Mouse (Mus musculus) liver, adult 2 months (tissue): ENCODE results near the gene Pou4f1. TPM values are rescaled to one million over a fixed set of nuclear protein-coding genes. Genes with fewer than 3 reads are reported as not detected.

Experiments
- DNase-seq: peaks from one replicate; pipeline ENCODE4 v3.0.0-alpha.2; 2011; ENCODE audit warnings: low read depth, low spot score; ENCODE audit errors: extremely low read depth
- H3K27ac ChIP-seq: fragments of 200-500 bp; replicated peaks from 2 replicates; pipeline ENCODE4 v1.5.1; 2012; ENCODE audit warnings: low read depth, mild to moderate bottlenecking, control low read depth, inconsistent platforms, low read length; ENCODE audit not compliant: insufficient read depth
- H3K27me3 ChIP-seq: fragments of 200-500 bp; 2 replicates; pipeline ENCODE4 v1.6.1; 2012; ENCODE audit warnings: mild to moderate bottlenecking, moderate library complexity, low read length, inconsistent platforms; ENCODE audit not compliant: control insufficient read depth, insufficient read depth
- H3K36me3 ChIP-seq: fragments of 200-500 bp; 2 replicates; pipeline ENCODE4 v1.6.1; 2012; ENCODE audit warnings: low read length, inconsistent platforms; ENCODE audit not compliant: control insufficient read depth, insufficient read depth
- H3K4me1 ChIP-seq: fragments of 200-500 bp; 2 replicates; pipeline ENCODE4 v1.6.1; 2011; ENCODE audit warnings: low read length; ENCODE audit not compliant: control insufficient read depth, insufficient read depth
- H3K4me3 ChIP-seq: fragments of 200-500 bp; 2 replicates; pipeline ENCODE4 v1.5.1; 2011; ENCODE audit warnings: low read depth, mild to moderate bottlenecking, control low read depth, low read length, moderate library complexity; ENCODE audit not compliant: insufficient read depth
- H3K79me2 ChIP-seq: fragments of 200-500 bp; 2 replicates; pipeline ENCODE4 v1.6.1; 2012; ENCODE audit warnings: inconsistent platforms, mild to moderate bottlenecking, low read length, moderate library complexity; ENCODE audit not compliant: control insufficient read depth, insufficient read depth
- H3K9ac ChIP-seq: fragments of 200-500 bp; 2 replicates; pipeline ENCODE4 v1.6.1; 2012; ENCODE audit warnings: low read depth, mild to moderate bottlenecking, control low read depth, inconsistent platforms, low read length
- CTCF ChIP-seq: fragments of 200-500 bp; IDR thresholded peaks from 2 replicates; pipeline ENCODE4 v1.5.1; 2011; ENCODE audit warnings: low read depth, low read length, control low read depth
- POLR2A ChIP-seq: fragments of 200-500 bp; IDR thresholded peaks from 2 replicates; pipeline ENCODE4 v1.6.1; 2011; ENCODE audit warnings: low read length, control low read depth; ENCODE audit not compliant: insufficient read depth; ENCODE audit errors: extremely low read depth
- WGBS: fragments of 180-500 bp; shearing (Covaris S2); methylation state at CpG from one replicate; pipeline ENCODE4 v1.1.7; 2018; 5-methylcytosine and 5-hydroxymethylcytosine counted together
- polyA plus RNA-seq: library from polyadenylated mRNA; depleted of rRNA; stranded (reverse); fragments of >200 nt; gene quantifications from 2 replicates; pipeline ENCODE4 v1.2.3, GENCODE M21; 2012
- total RNA-seq: library from RNA; depleted of rRNA; stranded (reverse); fragments of >200 nt; gene quantifications from 2 replicates; pipeline ENCODE4 v1.2.3, GENCODE M21; 2014

Gene Pou4f1
- total and polyA plus RNA-seq, 2 experiments, result not detected

- no peak overlapping the region for H3K27ac ChIP-seq
- H3K4me1 ChIP-seq, result peaks cover 4% of the 10 kb centered on the region; the same call in 1 of the 2 replicates
- TF ChIP-seq POLR2A (no peak), CTCF (no peak)
- peaks cover 5% of the 10 kb centered on the region; the same call in 1 of the 2 replicates for H3K36me3 ChIP-seq
- peaks cover 13% of the 10 kb centered on the region; the same call in 1 of the 2 replicates for H3K27me3 ChIP-seq
- WGBS, result 98% methylated on average over 1 of the region's 1 CpGs
- H3K9ac ChIP-seq, result no peak overlapping the region
- H3K79me2 ChIP-seq, result no peaks in the 10 kb centered on the region
- H3K4me3 ChIP-seq, result no peak overlapping the region
- no peak for DNase-seq
Measured at GRCm38 (mm10) chr14:104475438-104475837, 7.6 kb upstream of the Pou4f1 start.

- H3K27ac ChIP-seq, result no peak overlapping the region
- no peak overlapping the region for H3K4me3 ChIP-seq
- H3K79me2 ChIP-seq, result no peaks in the 10 kb centered on the region
- peaks cover 46% of the 10 kb centered on the region for H3K27me3 ChIP-seq
- H3K36me3 ChIP-seq, result no peaks in the 10 kb centered on the region
- H3K4me1 ChIP-seq, result peaks cover 7% of the 10 kb centered on the region
- DNase-seq, result no peak
- no peak overlapping the region for H3K9ac ChIP-seq
- TF ChIP-seq POLR2A (no peak), CTCF (no peak)
- WGBS, result 11% methylated on average over 6 of the region's 6 CpGs
Measured at GRCm38 (mm10) chr14:104468623-104468970, 798 bp upstream of the Pou4f1 start.

- no peak overlapping the region for H3K9ac ChIP-seq
- H3K36me3 ChIP-seq, result no peaks in the 10 kb centered on the region
- TF ChIP-seq POLR2A (no peak), CTCF (no peak)
- H3K4me1 ChIP-seq, result peaks cover 3% of the 10 kb centered on the region
- 2% methylated on average over 101 of the region's 101 CpGs for WGBS
- H3K27me3 ChIP-seq, result peaks cover 40% of the 10 kb centered on the region
- H3K79me2 ChIP-seq, result no peaks in the 10 kb centered on the region
- DNase-seq, result no peak
- no peak overlapping the region for H3K27ac ChIP-seq
- H3K4me3 ChIP-seq, result peak overlapping the region; percentile 22; the same call in 1 of the 2 replicates
Measured at GRCm38 (mm10) chr14:104467133-104467965, 450 bp downstream of the Pou4f1 start.

- Histone ChIP-seq H3K79me2 (no peaks in the 10 kb centered on the region), H3K4me1 (peaks cover 3% of the 10 kb centered on the region), H3K36me3 (no peaks in the 10 kb centered on the region), H3K9ac (no peak overlapping the region), H3K4me3 (no peak overlapping the region), H3K27ac (no peak overlapping the region), H3K27me3 (peaks cover 34% of the 10 kb centered on the region)
- no peak for DNase-seq
- TF ChIP-seq POLR2A, result no peak
- TF ChIP-seq CTCF, result no peak
- 6% methylated on average over 39 of the region's 43 CpGs for WGBS
Measured at GRCm38 (mm10) chr14:104466557-104466956, 1.2 kb downstream of the Pou4f1 start.

GRCm38 (mm10) chr14:104465483-104466235 lies 2.1 kb downstream of the Pou4f1 start:
- Histone ChIP-seq H3K27ac (no peak overlapping the region), H3K4me1 (peaks cover 3% of the 10 kb centered on the region), H3K79me2 (no peaks in the 10 kb centered on the region), H3K4me3 (peak overlapping the region; percentile 30; the same call in 1 of the 2 replicates), H3K27me3 (peaks cover 40% of the 10 kb centered on the region), H3K36me3 (no peaks in the 10 kb centered on the region), H3K9ac (no peak overlapping the region)
- TF ChIP-seq CTCF, result no peak
- TF ChIP-seq POLR2A, result no peak
- WGBS, result 3% methylated on average over 60 of the region's 64 CpGs
- DNase-seq, result no peak
